Mouse (Mus musculus): ENCODE measurements around the gene Kif5c.
A peak's percentile ranks its signal among the peaks of the same experiment; 100 is the strongest.

Kif5c gene

GRCm38 (mm10) chr2:49618829-49619718 is at the start of gene Kif5c:
Gene Kif5c (plus strand): TSS chr2:49619298.
- DNase-seq: peak; percentile 98

- peak; percentile 97 for DNase-seq
Observed at GRCm38 (mm10) chr2:49569862-49570777, 49.0 kb upstream of the Kif5c start.

GRCm38 (mm10) chr2:49570778-49571101 is 48.4 kb upstream of the Kif5c start:
- no peak for DNase-seq

- peak; percentile 43 for DNase-seq
Observed at GRCm38 (mm10) chr2:49571159-49571920, 47.8 kb upstream of the Kif5c start.

- DNase-seq: peak; percentile 27
Observed at GRCm38 (mm10) chr2:49572111-49572642, 46.9 kb upstream of the Kif5c start.

- no peak for DNase-seq
Observed at GRCm38 (mm10) chr2:49572684-49573083, 46.4 kb upstream of the Kif5c start.

- no peak for DNase-seq
Observed at GRCm38 (mm10) chr2:49573282-49573681, 45.8 kb upstream of the Kif5c start.

- no peak for DNase-seq
Observed at GRCm38 (mm10) chr2:49580585-49580984, 38.5 kb upstream of the Kif5c start.

GRCm38 (mm10) chr2:49582546-49582945 is 36.6 kb upstream of the Kif5c start:
- no peak for DNase-seq

- no peak for DNase-seq
Observed at GRCm38 (mm10) chr2:49583311-49583710, 35.8 kb upstream of the Kif5c start.

GRCm38 (mm10) chr2:49590450-49590849 is 28.6 kb upstream of the Kif5c start:
- peak; percentile 62 for DNase-seq

GRCm38 (mm10) chr2:49592926-49593325 is 26.2 kb upstream of the Kif5c start:
- no peak for DNase-seq

GRCm38 (mm10) chr2:49594886-49595285 is 24.2 kb upstream of the Kif5c start:
- DNase-seq: peak; percentile 88

- DNase-seq: peak; percentile 77
Observed at GRCm38 (mm10) chr2:49596318-49596717, 22.8 kb upstream of the Kif5c start.

- no peak for DNase-seq
Observed at GRCm38 (mm10) chr2:49600021-49600681, 18.9 kb upstream of the Kif5c start.

- DNase-seq: no peak
Observed at GRCm38 (mm10) chr2:49602791-49603349, 16.2 kb upstream of the Kif5c start.

GRCm38 (mm10) chr2:49609611-49610010 is 9.5 kb upstream of the Kif5c start:
- no peak for DNase-seq

GRCm38 (mm10) chr2:49616765-49617164 is 2.3 kb upstream of the Kif5c start:
- DNase-seq: no peak

GRCm38 (mm10) chr2:49619719-49620522 is 823 bp downstream of the Kif5c start:
- DNase-seq: peak; percentile 72

- DNase-seq: peak; percentile 72
Observed at GRCm38 (mm10) chr2:49620626-49621117, 1.6 kb downstream of the Kif5c start.

- no peak for DNase-seq
Observed at GRCm38 (mm10) chr2:49621234-49621633, 2.1 kb downstream of the Kif5c start.
